Mouse (Mus musculus) bone marrow, adult 2 months (tissue): ENCODE measurements at regions not wholly inside any gene's neighbourhood (a gene's known extent, or its start where the extent isn't known, plus 50 kb on each side); places are given as distances from the start of the nearest gene placed in this dataset.

ENCODE experiments used
- CTCF ChIP-seq: fragments of 200-500 bp; IDR thresholded peaks from 2 replicates; pipeline ENCODE4 v1.5.1; 2011; ENCODE audit warnings: low read length, control low read depth; ENCODE audit not compliant: control insufficient read depth, insufficient read depth
- POLR2A ChIP-seq: fragments of 200-500 bp; IDR thresholded peaks from 2 replicates; pipeline ENCODE4 v1.6.1; 2011; ENCODE audit warnings: low read depth, mild to moderate bottlenecking, control low read depth, low read length, borderline replicate concordance; ENCODE audit not compliant: control insufficient read depth

DNA sequence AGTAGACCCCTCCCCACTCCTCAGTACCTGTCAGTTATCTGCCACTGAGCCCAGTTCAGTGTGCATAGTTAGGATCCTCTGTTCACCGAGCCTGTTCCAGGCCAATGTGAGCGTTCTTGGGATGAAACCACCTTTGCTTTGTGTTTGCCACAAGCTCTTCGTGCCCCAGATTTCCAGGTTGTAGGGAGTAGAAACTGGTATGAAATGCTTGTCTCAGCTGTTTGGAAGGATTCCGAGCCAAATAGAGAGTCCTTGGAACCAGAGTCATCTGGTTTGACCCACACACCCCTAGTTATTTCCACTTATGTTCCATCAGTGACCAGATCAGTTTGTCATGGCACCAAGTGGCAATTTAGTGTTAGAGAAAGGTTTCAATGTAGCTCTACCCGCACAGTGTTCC, 171.2 kb upstream of the Kit start:
- TF ChIP-seq CTCF (no peak), POLR2A (no peak)
